Mouse (Mus musculus): ENCODE results near the gene Map2k1.
"Not testable (repeated sequence)": the region's sequence is repeated elsewhere in the genome, so short reads cannot be mapped to it uniquely, and the experiment has no call there.

The Map2k1 gene

GRCm38 (mm10) chr9:64202866-64203265 is 50.6 kb downstream of the Map2k1 start:
- no peak for DNase-seq (ENCODE audit: low spot score)

DNA sequence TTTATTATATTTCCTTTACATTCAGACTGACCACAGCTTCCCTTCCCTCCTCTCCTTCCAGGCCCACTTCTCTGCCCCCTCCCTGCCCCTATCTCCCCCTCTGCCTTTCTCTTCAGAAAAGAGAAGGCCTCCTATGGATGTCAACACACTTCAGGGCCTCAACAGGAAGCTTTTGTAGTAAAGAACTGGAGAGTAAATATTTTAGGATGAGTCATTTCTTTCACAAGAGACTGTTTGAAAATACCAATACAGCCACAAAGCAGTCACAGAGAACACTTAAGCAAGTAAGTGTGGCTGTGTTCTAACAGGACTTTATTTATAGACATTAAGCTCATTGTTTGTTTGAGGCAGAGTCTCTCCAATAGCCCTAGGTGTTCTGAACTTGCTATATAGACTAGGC is 51.1 kb downstream of the Map2k1 start:
- no peak for DNase-seq (ENCODE audit: low spot score)

DNA sequence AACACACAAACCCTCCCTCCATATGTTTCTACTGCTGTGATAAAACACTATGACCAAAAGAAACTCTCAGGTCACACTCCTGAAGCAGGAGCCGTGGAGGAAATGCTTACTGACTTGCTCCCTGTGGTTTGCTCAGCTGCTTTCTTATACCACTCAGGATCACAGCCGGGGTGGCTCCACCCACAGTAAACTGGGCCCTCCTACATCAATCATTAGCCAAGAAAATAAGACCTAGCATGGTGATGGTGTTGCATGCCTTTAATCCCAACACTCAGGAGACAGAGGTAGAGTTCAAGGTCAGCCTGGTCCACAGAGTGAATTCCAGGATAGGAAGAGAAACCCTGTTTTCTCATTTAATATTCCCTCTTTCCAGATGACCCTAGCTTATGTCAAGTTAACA is 53.5 kb downstream of the Map2k1 start:
- DNase-seq (ENCODE audit: low spot score), result no peak

- DNase-seq (ENCODE audit: low spot score), result not testable (repeated sequence)
Measured at GRCm38 (mm10) chr9:64198763-64199418, 54.5 kb downstream of the Map2k1 start.

GRCm38 (mm10) chr9:64198068-64198762 is 55.2 kb downstream of the Map2k1 start:
- no peak for DNase-seq (ENCODE audit: low spot score)

DNA sequence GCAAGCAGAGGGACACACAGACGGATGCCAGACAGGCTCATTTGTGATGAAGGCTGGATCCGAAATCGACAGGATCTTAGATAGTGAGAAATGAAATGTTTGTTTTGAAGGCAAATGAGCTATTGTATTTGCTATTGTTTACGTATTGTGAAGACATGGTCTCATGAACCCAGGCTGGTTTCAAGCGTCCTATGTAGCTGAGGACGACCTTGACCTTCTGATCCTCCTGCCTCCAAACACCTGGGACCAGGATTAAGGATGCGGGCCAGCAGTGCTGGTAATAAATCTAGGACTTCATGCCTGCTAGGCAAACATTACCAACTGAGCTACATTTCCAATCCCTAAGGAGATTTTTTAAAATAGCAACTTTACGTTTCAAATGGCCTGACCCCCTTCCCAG is 55.9 kb downstream of the Map2k1 start:
- no peak for DNase-seq (ENCODE audit: low spot score)

DNA sequence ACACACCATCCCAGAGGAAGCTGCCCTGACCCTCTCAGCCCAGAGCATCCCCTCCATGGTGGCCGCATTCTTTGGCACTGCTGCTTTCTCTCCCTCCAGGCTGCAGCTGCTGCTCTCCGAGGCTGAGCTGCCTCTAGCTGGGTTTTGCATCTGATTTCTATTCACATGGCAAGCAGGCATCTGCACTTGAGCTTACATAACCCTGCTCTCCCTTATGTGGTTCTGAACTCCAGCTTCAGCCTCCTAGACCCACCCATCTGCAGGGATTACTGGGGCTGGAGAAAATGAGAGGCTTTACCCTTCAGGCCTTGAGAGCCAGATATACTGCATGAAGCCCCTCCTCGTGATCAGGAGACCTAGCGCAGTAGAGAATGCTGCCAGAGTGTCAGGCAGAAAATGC is 57.9 kb downstream of the Map2k1 start:
- peak; percentile 79 for DNase-seq (ENCODE audit: low spot score)

DNA sequence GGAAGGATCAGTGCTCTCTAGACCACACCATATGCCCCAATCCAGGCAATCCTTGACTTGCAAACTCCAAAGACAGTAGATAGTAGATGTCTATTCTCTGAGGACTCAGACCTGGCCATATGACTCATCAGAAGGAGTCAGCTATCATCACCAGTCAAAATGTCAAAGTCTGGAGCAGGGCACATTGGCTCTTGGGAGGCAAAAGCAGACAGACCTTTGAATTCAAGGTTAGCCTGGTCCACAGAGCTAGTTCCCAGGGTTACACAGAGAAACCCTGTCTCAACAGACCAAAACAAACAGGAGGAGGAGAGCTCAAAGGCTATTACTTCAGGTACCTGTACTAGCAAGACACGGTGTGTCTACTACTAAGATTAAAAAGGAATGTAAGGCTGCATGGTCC is 59.6 kb downstream of the Map2k1 start:
- DNase-seq (ENCODE audit: low spot score), result no peak

GRCm38 (mm10) chr9:64184166-64184840 is 69.1 kb downstream of the Map2k1 start:
- no peak for DNase-seq (ENCODE audit: low spot score)

- DNase-seq (ENCODE audit: low spot score), result not testable (repeated sequence)
Measured at GRCm38 (mm10) chr9:64183295-64183694, 70.1 kb downstream of the Map2k1 start.

DNA sequence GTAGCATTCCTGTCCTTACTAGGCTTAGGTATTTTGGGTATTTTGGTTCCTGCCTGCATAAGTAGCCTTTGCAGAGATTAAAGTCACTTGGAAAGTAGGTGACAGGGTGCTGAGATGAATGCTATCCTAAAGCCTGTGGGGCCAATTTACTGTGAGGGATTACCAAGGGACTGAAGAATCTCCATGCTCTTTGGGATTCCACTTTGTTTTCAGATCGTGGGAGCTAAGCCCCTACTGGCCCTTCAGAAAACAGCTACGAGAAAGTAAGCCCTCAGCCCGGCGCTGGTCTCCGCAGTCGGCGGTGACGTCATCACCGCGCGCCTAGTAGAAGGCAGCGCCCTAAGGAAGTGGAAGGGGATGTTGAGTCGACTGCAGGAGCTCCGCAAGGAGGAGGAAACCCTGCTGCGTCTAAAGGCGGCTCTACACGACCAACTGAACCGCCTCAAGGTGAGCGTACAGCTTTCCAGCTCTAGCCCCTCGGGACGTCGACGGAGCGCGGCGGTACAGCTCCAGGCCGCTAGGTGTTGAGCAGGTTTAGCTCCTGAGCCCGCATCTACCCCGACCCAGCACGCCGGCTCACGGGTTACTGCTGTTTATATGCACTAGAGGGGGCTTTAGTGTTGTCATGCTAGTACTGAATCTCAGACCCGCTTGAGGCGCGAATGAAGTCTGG is 74.3 kb downstream of the Map2k1 start, which contains the start of gene Snapc5:
TSS of gene Snapc5 (plus strand) at position 301 of the 673 bp plus-strand sequence.
- DNase-seq (ENCODE audit: low spot score), result peak; percentile 92

GRCm38 (mm10) chr9:64178610-64178973 is 74.8 kb downstream of the Map2k1 start:
- DNase-seq (ENCODE audit: low spot score), result no peak

DNA sequence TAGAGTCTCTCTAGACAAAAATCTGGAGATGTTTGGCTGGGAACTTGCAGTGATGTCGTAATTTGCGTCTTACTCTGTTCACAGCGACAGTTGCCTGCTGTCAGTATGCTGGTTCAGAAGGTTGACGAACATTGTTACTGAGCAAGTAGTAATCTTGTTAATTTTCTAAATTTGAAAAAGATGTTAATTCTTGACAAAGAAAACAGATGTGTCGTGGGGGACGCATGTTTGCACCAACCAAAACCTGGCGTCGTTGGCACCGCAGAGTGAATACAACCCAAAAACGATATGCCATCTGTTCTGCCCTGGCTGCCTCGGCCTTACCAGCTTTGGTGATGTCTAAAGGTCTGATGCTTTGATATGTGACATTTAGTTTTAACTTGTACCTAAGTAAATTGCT is 78.1 kb downstream of the Map2k1 start:
- peak; percentile 53 for DNase-seq (ENCODE audit: low spot score)

GRCm38 (mm10) chr9:64174766-64175165 is 78.7 kb downstream of the Map2k1 start:
- DNase-seq (ENCODE audit: low spot score), result no peak

GRCm38 (mm10) chr9:64174341-64174740 is 79.1 kb downstream of the Map2k1 start:
- DNase-seq (ENCODE audit: low spot score), result no peak

DNA sequence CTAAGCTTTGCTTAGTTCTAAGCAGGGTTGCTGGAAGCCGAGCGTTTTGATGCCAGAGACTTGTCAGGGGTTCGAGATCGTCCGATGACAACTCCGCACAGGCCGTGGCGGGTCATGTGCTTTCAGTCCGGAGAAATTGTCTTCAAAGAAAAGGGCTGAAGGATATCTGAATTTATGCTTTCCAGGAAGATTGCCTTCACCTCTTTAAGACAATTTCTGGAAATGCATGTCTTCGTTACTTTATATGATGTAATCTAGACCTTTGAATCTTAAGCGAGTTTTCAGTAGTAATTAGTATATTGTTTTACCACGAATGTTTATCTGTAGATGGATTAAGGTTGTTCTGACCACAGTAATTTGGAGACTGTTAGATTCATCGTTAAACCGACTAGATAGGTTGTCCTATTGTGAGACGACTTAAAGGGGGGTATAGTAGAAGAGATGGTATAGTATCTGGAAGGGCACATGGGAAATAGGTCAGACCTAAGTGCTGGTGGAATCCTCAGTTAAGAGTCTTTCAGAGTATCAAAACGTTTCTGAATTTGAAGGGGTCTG is 79.7 kb downstream of the Map2k1 start:
- DNase-seq (ENCODE audit: low spot score), result no peak

DNA sequence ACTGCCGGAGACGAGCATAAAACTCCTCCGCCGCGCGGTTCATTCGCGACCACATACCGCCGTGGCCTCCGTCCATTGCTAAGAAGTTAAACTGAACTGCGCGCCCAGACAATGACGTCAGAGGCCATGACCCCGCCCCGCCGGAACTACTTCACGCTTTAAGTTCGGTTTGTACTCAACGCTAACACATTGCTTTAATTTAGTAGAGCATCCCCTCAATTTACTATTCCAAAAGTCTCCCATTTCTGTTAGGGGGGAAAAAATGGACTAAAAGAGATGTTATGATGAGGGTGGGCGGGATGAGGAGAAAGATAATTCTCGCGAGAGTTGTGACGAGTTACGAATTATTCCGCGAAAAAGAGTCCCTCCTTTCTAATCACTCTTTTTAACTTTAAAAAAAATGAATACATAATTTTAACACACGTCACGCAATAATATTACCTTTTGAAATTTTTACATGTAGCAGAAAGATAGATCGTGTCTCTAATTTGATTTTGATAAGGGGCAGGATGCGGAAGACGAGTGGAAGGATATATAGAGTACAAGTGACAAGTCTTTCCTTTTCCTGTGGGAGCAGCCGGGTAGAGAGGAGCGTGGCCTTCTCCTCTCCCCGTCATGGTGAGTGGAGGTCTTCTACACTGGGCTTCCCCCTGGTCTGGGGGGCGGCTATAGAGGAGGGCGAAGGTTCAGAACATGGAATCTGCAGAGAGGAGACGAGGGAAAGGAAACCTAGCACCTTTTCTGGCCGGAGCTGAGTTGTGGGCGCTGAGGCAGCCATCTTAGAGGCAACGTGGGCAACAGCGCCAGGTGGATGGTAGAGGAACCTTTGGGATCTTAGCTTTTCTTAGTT is 80.4 kb downstream of the Map2k1 start, which contains the start of the genes Zwilch and Rpl4:
TSS of gene Zwilch (minus strand) at position 289 of the 850 bp plus-strand sequence.
TSS of gene Rpl4 (plus strand) at position 560 of the 850 bp plus-strand sequence.
- DNase-seq (ENCODE audit: low spot score), result peak; percentile 88

DNA sequence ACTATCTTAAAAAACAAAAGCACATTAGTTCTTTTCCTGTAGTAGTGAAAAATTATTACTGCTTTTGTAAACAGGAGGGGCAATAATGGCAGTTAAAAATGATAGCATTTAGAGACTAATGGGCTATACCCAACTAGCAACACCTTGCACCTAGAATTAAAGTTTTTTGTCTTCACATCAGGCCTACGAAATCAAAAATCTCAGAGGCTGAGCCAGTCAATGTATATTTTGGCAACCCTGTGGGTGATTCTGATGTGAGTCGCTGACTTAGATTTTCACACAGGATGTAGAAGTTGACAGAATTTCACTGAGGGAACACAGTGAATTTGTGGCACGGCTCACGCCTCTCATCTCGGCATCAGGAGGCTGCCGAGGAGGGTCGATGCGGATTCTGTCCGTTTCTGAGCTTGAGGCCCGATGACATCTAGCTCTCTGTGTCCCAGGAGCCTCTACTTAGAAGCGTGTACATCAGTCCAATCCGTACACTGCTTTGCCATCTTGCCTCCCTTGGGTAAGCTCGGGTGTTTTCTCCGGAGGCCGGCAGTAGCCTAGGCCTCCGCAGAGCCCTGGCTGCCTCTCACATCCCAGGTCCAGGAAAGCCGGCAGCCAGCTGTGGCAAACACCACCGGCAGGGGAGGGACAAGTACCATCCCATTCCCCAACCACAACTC is 81.2 kb downstream of the Map2k1 start:
- no peak for DNase-seq (ENCODE audit: low spot score)

GRCm38 (mm10) chr9:64169967-64170366 is 83.5 kb downstream of the Map2k1 start:
- DNase-seq (ENCODE audit: low spot score), result not testable (repeated sequence)

- no peak for DNase-seq (ENCODE audit: low spot score)
Measured at GRCm38 (mm10) chr9:64160471-64160870, 93.0 kb downstream of the Map2k1 start.

DNA sequence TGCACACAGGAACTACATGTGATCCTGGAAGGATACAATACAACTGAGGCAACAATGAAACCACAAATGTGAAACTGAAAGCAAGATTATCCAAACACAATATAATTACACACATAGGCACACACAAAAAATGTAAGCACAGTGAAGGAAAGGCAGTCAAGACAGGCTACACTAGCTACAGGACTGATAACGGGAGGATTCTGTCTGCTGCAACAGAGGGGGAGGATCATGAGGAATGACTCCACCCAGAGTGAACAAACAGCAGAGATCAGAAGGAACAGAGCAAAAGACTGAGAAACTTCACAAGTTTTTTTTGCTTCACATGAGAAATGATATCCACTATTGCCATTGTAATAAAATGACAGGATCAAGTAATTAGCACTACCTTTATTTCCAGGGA is 96.8 kb downstream of the Map2k1 start:
- DNase-seq (ENCODE audit: low spot score), result no peak

All from layer of hippocampus, adult 11-12 months (tissue).